Mouse (Mus musculus): ENCODE measurements around the gene Olfr311. TPM values are rescaled to one million over a fixed set of nuclear protein-coding genes. Genes with fewer than 3 reads are reported as not detected.
"Not testable (repeated sequence)": the region's sequence is repeated elsewhere in the genome, so short reads cannot be mapped to it uniquely, and the experiment has no call there.

Gene Olfr311
- polyA plus RNA-seq, 1 experiment = not detected

DNA sequence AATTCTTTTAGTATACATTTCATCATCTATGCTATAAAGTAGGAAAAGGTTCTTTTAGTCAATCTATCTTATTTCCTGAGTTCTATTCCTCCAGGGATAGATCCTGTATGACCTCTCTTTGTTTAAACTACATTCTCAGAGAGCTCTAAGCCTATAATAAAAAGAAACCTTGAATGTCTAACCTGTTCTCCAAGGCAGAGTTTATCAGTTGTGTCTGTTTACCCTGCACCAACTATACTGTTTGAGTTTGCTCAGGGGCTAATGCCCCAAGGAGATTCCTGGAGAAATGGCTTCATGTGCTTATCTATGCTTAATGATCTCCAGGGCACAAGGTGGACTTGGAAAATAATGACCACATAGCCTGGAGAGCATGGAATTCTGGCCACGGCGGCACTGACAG lies 34.7 kb upstream of the Olfr311 start:
- WGBS = 81% methylated on average over 2 of the region's 2 CpGs
- no peak overlapping the region for H3K4me3 ChIP-seq (ENCODE audit: insufficient read depth, low read depth, low read length)
- TF ChIP-seq CTCF (IDR thresholded peaks at IDR 0.05; ENCODE audit: insufficient read depth, low read depth, low read length) (no peak), POLR2A (IDR thresholded peaks at IDR 0.05; ENCODE audit: insufficient read depth, low read depth, low read length) (no peak)
- H3K27ac ChIP-seq (ENCODE audit: insufficient read depth, low read depth, low read length) = no peak overlapping the region
- H3K4me1 ChIP-seq (ENCODE audit: control insufficient read depth, insufficient read depth, low read length) = peaks cover 10% of the 10 kb centered on the region

DNA sequence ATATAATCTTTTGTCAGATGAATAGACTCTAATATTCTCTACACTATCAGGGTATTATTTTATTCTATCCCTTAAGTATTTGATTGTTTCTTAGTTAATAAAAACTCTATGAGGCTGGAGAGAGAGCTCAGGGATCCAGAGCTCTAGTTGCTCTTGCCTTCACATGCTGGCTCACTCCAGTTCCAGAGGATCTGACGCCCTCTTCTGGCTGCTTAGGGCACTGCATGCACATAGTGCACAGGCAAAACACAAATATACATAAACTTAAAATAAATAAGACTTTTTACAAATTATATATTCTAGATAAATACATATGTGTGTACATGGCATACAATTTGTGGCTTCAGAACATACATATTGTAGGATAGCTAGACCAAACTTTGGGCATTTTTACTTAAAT lies 27.1 kb upstream of the Olfr311 start:
- Histone ChIP-seq H3K4me1 (ENCODE audit: control insufficient read depth, insufficient read depth, low read length) (no peaks in the 10 kb centered on the region), H3K4me3 (ENCODE audit: insufficient read depth, low read depth, low read length) (no peak overlapping the region), H3K27ac (ENCODE audit: insufficient read depth, low read depth, low read length) (no peak overlapping the region)
- TF ChIP-seq POLR2A (IDR thresholded peaks at IDR 0.05; ENCODE audit: insufficient read depth, low read depth, low read length) (no peak), CTCF (IDR thresholded peaks at IDR 0.05; ENCODE audit: insufficient read depth, low read depth, low read length) (no peak)
- 11% methylated on average over 1 of the region's 1 CpGs for WGBS

DNA sequence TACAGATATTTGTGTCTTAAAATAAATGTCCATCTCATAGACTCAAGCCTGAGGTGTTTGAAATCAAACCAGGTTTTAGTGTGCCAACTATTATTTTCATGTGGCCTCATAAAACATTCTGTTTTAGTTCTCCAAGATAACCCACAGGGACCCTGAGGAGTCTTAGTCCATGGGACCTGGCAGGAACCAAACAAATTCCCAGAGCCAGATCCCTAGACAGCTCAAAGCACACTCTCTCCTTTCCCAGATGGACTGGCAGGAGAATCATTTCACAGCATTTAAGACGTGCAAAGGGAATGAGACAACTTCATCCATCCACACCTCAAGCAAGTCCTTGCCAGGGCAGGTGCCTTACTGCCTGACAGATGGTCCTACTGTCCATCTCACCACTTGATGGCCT lies 24.4 kb upstream of the Olfr311 start, which contains the start of gene Olfr313:
TSS of gene Olfr313 (plus strand) at position 301 of the 400 bp plus-strand sequence.
- whole genome bisulfite sequencing = 64% methylated on average over 1 of the region's 1 CpGs
- H3K4me3 ChIP-seq (ENCODE audit: insufficient read depth, low read depth, low read length); H3K4me1 ChIP-seq (ENCODE audit: control insufficient read depth, insufficient read depth, low read length); H3K27ac ChIP-seq (ENCODE audit: insufficient read depth, low read depth, low read length): not testable (repeated sequence)

DNA sequence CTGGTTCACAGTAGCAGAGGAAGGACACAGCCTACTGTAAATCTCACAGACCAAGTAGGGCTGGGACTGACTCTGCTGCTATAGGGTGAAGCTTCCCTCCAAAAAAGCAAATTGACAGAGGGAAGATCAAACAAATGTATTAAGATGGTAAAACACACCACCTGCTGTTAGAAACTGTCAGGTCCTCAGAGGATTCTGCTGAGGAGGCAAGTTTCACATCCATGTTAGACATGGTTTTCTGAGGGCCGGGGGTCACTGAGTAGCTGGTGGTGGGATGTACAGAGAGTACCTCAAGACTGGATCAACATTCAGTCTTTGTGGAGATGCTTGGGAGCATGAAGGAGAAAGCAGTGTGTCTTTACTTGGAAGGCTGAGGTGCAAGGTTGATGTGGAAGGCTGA lies 23.4 kb upstream of the Olfr311 start:
- TF ChIP-seq POLR2A (IDR thresholded peaks at IDR 0.05; ENCODE audit: insufficient read depth, low read depth, low read length) (no peak), CTCF (IDR thresholded peaks at IDR 0.05; ENCODE audit: insufficient read depth, low read depth, low read length) (no peak)
- WGBS = 91% methylated on average over 1 of the region's 1 CpGs

DNA sequence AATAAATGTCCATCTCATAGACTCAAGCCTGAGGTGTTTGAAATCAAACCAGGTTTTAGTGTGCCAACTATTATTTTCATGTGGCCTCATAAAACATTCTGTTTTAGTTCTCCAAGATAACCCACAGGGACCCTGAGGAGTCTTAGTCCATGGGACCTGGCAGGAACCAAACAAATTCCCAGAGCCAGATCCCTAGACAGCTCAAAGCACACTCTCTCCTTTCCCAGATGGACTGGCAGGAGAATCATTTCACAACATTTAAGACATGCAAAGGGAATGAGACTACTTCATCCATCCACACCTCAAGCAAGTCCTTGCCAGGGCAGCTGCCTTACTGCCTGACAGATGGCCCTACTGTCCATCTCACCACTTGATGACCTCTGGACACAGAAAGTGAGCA lies 10.1 kb upstream of the Olfr311 start, which contains the start of gene Olfr312:
TSS of gene Olfr312 (plus strand) at position 301 of the 400 bp plus-strand sequence.
- H3K4me1 ChIP-seq (ENCODE audit: control insufficient read depth, insufficient read depth, low read length); H3K4me3 ChIP-seq (ENCODE audit: insufficient read depth, low read depth, low read length); H3K27ac ChIP-seq (ENCODE audit: insufficient read depth, low read depth, low read length): not testable (repeated sequence)

More for the DNA sequence above, 23.4 kb upstream of the Olfr311 start:
- H3K4me1 ChIP-seq (ENCODE audit: control insufficient read depth, insufficient read depth, low read length) = no peaks in the 10 kb centered on the region
- no peak overlapping the region for H3K27ac ChIP-seq (ENCODE audit: insufficient read depth, low read depth, low read length)
- H3K4me3 ChIP-seq (ENCODE audit: insufficient read depth, low read depth, low read length) = no peak overlapping the region

DNA sequence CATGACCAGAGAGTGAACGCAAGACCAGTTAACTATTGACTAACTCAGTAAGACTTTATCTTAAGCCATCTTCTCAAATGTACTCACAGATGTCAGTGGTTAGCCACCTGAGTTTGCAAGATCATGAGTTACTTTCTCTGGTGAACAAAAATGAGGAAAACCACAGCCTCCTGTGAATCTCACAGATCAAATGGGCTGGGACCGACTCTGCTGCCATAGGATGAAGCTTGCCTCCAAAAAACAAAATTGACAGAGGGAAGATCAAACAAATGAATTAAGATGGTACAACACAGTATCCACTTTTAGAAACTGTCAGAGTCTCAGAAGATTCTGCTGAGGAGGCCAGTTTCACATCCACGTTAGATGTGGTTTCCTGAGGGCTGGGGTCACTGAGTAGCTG lies 9.3 kb upstream of the Olfr311 start:
- TF ChIP-seq POLR2A (IDR thresholded peaks at IDR 0.05; ENCODE audit: insufficient read depth, low read depth, low read length) = no peak
- no peak for TF ChIP-seq CTCF (IDR thresholded peaks at IDR 0.05; ENCODE audit: insufficient read depth, low read depth, low read length)
- Histone ChIP-seq H3K4me1 (ENCODE audit: control insufficient read depth, insufficient read depth, low read length) (no peaks in the 10 kb centered on the region), H3K4me3 (ENCODE audit: insufficient read depth, low read depth, low read length) (no peak overlapping the region), H3K27ac (ENCODE audit: insufficient read depth, low read depth, low read length) (no peak overlapping the region)
- 82% methylated on average over 3 of the region's 3 CpGs for WGBS

DNA sequence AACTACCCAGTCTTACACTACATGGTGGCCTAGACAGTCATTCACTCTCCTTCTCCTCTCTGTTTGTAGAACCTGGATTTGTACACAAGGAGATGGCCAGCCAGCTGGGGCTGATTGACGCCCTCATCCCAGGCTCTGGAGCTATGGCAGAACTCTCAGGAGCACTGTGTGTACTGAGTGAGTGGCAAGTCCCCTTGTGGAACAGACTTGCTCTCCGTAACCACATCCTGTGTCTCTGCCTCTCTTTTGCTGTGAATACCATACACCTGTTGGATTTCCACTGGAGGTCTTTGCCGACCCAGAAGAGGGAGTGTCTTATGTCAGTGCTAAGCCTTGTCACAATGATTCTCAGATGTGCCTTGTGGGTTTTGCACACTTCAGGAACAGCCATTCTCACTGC lies 6.5 kb upstream of the Olfr311 start:
- not testable (repeated sequence) for H3K4me3 ChIP-seq (ENCODE audit: insufficient read depth, low read depth, low read length); H3K4me1 ChIP-seq (ENCODE audit: control insufficient read depth, insufficient read depth, low read length)
- WGBS = 85% methylated on average over 3 of the region's 3 CpGs

DNA sequence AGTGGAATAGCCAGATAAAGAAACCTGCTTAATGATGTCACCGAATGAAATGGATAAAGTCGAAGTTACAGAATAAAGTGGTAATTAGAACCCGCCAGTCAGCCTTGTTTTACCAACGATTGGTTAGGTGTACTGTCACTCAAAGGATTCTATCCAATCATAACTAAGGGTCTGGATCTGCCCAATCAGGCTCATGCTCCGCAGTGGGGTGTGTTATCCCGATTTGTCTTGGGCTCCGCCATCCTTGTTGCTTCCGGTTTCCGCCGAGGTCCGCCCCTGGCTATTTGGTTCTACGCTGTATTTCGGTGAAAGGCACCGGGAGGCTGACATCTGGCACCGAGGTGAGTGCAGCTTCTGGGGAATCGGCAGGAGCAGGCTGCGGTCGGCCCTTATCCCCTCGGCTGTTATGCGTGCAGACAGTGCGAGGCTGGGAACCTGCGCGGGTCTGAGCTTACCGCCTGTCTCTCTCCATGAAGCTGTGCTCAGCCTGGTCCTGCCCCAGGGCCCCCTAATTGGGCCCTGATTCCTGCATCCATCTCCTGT lies 7.9 kb downstream of the Olfr311 start, which contains the start of gene Gm12258:
TSS of gene Gm12258 (plus strand) at position 240 of the 543 bp plus-strand sequence.
- H3K4me3 ChIP-seq (ENCODE audit: insufficient read depth, low read depth, low read length) = peak within 1 kb of the TSS; percentile 79
- TF ChIP-seq POLR2A (IDR thresholded peaks at IDR 0.05; ENCODE audit: insufficient read depth, low read depth, low read length) = peak; percentile 57; the same call in 1 of the 2 replicates
- TF ChIP-seq CTCF (IDR thresholded peaks at IDR 0.05; ENCODE audit: insufficient read depth, low read depth, low read length) = no peak
- WGBS = under 1% methylated on average over 24 of the region's 24 CpGs
- peaks cover 3% of the 10 kb centered on the region; the same call in 1 of the 2 replicates for H3K4me1 ChIP-seq (ENCODE audit: control insufficient read depth, insufficient read depth, low read length)
- peak within 1 kb of the TSS; percentile 73 for H3K27ac ChIP-seq (ENCODE audit: insufficient read depth, low read depth, low read length)

More for the DNA sequence above, 6.5 kb upstream of the Olfr311 start:
- not testable (repeated sequence) for H3K27ac ChIP-seq (ENCODE audit: insufficient read depth, low read depth, low read length)

DNA sequence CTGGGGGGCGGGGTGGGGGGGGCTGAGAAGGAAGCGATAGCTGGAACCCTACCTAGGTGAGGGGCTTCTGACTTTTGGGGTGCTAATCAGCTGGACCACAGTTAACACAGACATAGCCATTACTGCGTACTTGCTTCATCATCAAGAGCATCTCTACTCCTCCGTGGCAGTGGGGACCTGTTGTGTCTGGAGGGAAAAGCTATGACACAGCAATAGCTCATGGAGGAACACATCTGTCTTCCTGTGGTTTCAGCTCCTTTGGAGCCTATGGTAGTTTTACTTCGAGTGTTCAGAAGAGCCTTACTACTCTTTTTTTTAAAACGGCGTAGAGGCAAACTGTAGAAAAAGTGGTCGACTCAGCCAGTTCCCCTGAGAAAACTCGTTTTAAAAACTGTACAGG lies 8.6 kb downstream of the Olfr311 start:
- TF ChIP-seq POLR2A (IDR thresholded peaks at IDR 0.05; ENCODE audit: insufficient read depth, low read depth, low read length) = no peak
- TF ChIP-seq CTCF (IDR thresholded peaks at IDR 0.05; ENCODE audit: insufficient read depth, low read depth, low read length) = no peak
- peak overlapping the region; percentile 79 for H3K4me3 ChIP-seq (ENCODE audit: insufficient read depth, low read depth, low read length)
- H3K4me1 ChIP-seq (ENCODE audit: control insufficient read depth, insufficient read depth, low read length) = peaks cover 3% of the 10 kb centered on the region; the same call in 1 of the 2 replicates
- H3K27ac ChIP-seq (ENCODE audit: insufficient read depth, low read depth, low read length) = no peak overlapping the region
- WGBS = 33% methylated on average over 9 of the region's 9 CpGs

- no peak for TF ChIP-seq POLR2A (IDR thresholded peaks at IDR 0.05; ENCODE audit: insufficient read depth, low read depth, low read length)
- TF ChIP-seq CTCF (IDR thresholded peaks at IDR 0.05; ENCODE audit: insufficient read depth, low read depth, low read length) = no peak
- WGBS = 42% methylated on average over 2 of the region's 2 CpGs
- Histone ChIP-seq H3K27ac (ENCODE audit: insufficient read depth, low read depth, low read length) (no peak overlapping the region), H3K4me1 (ENCODE audit: control insufficient read depth, insufficient read depth, low read length) (peaks cover 3% of the 10 kb centered on the region; the same call in 1 of the 2 replicates), H3K4me3 (ENCODE audit: insufficient read depth, low read depth, low read length) (no peak overlapping the region)
Observed at GRCm38 (mm10) chr11:58849731-58850130, 10.7 kb downstream of the Olfr311 start.

Measured in olfactory bulb, adult 2 months (tissue).